Mouse (Mus musculus): ENCODE measurements around the gene Kansl1. TPM values are rescaled to one million over a fixed set of nuclear protein-coding genes. Genes with fewer than 3 reads are reported as not detected.

The Kansl1 gene
- 43.8 TPM for polyA plus RNA-seq (2015; fragmentation: Illumina TruSeq; extraction: RNeasy Lipid Tissue Mini Kit (QIAGEN cat#74804); ENCODE audit: low read depth, low replicate concordance)

GRCm38 (mm10) chr11:104468751-104469268 is at the start of gene Kansl1:
Gene Kansl1 (minus strand): TSS chr11:104468861.

Other genes starting within 250 kb of the Kansl1 start
- 272 TPM for gene Mapt, start 237.5 kb downstream of the Kansl1 start, polyA plus RNA-seq (2015; fragmentation: Illumina TruSeq; extraction: RNeasy Lipid Tissue Mini Kit (QIAGEN cat#74804); ENCODE audit: low read depth, low replicate concordance)
- 31.6 TPM for gene Cdc27, start 81.8 kb upstream of the Kansl1 start, polyA plus RNA-seq (2015; fragmentation: Illumina TruSeq; extraction: RNeasy Lipid Tissue Mini Kit (QIAGEN cat#74804); ENCODE audit: low read depth, low replicate concordance)
- 58.2 TPM for gene Myl4, start 81.8 kb upstream of the Kansl1 start, polyA plus RNA-seq (2015; fragmentation: Illumina TruSeq; extraction: RNeasy Lipid Tissue Mini Kit (QIAGEN cat#74804); ENCODE audit: low read depth, low replicate concordance)
- gene Itgb3, start 139.1 kb upstream of the Kansl1 start, polyA plus RNA-seq (2015; fragmentation: Illumina TruSeq; extraction: RNeasy Lipid Tissue Mini Kit (QIAGEN cat#74804); ENCODE audit: low read depth, low replicate concordance), result 1.5 TPM
- 0.55 TPM for gene Gm11639, start 216.8 kb upstream of the Kansl1 start, polyA plus RNA-seq (2015; fragmentation: Illumina TruSeq; extraction: RNeasy Lipid Tissue Mini Kit (QIAGEN cat#74804); ENCODE audit: low read depth, low replicate concordance)

All from brain, adult 10 weeks (tissue).